Mouse (Mus musculus) limb, embryonic 15.5 days (tissue): ENCODE results near the gene Atp11a. TPM values are rescaled to one million over a fixed set of nuclear protein-coding genes. Genes with fewer than 3 reads are reported as not detected.

Experiments
- ATAC-seq: fragments of 200-750 bp; cut with Nextera tagmentation; 2 replicates; pipeline ENCODE4 v1.8.0; 2017; ENCODE audit warnings: low read depth, moderate TSS enrichment; ENCODE audit not compliant: insufficient number of reproducible peaks, low FRiP score, low TSS enrichment
- H3K27ac ChIP-seq: fragments of 300-500 bp; sonication (generic); 2 replicates; pipeline ENCODE4 v1.5.1; 2015; ENCODE audit warnings: moderate library complexity, mild to moderate bottlenecking, inconsistent platforms
- H3K27me3 ChIP-seq: fragments of 300-500 bp; sonication (generic); 2 replicates; pipeline ENCODE4 v1.6.1; 2015; ENCODE audit warnings: inconsistent platforms
- H3K36me3 ChIP-seq: fragments of 300-500 bp; sonication (generic); 2 replicates; pipeline ENCODE4 v1.6.1; 2015; ENCODE audit warnings: inconsistent platforms
- H3K4me1 ChIP-seq: fragments of 300-500 bp; sonication (generic); 2 replicates; pipeline ENCODE4 v1.6.1; 2015; ENCODE audit warnings: inconsistent platforms
- H3K4me2 ChIP-seq: fragments of 300-500 bp; sonication (generic); 2 replicates; pipeline ENCODE4 v1.6.1; 2015; ENCODE audit warnings: mild to moderate bottlenecking, inconsistent platforms
- H3K4me3 ChIP-seq: fragments of 300-500 bp; sonication (generic); 2 replicates; pipeline ENCODE4 v1.5.1; 2015; ENCODE audit warnings: mild to moderate bottlenecking, inconsistent platforms
- H3K9ac ChIP-seq: fragments of 300-500 bp; sonication (generic); 2 replicates; pipeline ENCODE4 v1.6.1; 2015; ENCODE audit warnings: inconsistent platforms
- H3K9me3 ChIP-seq: fragments of 300-500 bp; sonication (generic); 2 replicates; pipeline ENCODE4 v1.6.1; 2016; ENCODE audit warnings: inconsistent platforms
- WGBS: fragments of 180-500 bp; shearing (Covaris S2); methylation state at CpG from one replicate; pipeline ENCODE4 v1.1.7; 2015; 5-methylcytosine and 5-hydroxymethylcytosine counted together
- polyA plus RNA-seq: library from polyadenylated mRNA; unstranded; fragments of >200 nt; fragmentation: Nextera tagmentation; extraction: Ambion mirVana; gene quantifications from 2 replicates; pipeline ENCODE4 v1.2.1, GENCODE M21; 2015

Gene Atp11a
- polyA plus RNA-seq, 1 experiment from 2014 or later = 19.2 TPM

DNA sequence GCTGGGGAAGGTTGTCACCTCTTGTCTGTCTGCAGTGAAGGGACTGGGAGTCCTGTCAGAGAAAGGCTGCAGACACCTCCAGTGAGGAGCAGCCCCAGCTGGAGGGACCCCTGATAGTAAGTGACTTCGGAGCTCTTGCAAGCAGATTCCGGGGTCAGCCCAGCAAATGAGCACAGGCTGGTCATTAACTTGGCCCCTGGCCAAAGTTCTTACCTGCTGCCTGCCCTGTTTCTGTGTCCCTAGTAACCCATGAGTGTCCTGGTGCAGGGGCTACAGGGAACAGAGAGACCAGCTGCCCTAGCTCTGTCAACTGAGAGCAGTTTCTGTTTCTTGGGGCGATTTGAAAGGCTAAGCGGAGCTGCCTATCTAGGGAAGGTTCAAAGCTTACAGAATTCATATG, 17.1 kb downstream of the Atp11a start:
- Histone ChIP-seq H3K4me1 (peaks cover 14% of the 10 kb centered on the region), H3K27me3 (no peaks in the 10 kb centered on the region), H3K4me3 (no peak overlapping the region), H3K36me3 (no peaks in the 10 kb centered on the region), H3K9me3 (no peaks in the 10 kb centered on the region), H3K9ac (no peak overlapping the region), H3K4me2 (no peak overlapping the region), H3K27ac (no peak overlapping the region)
- 72% methylated on average over 4 of the region's 4 CpGs for WGBS
- no peak for ATAC-seq

- Histone ChIP-seq H3K4me1 (peaks cover 17% of the 10 kb centered on the region), H3K9ac (no peak overlapping the region), H3K4me2 (no peak overlapping the region), H3K27ac (no peak overlapping the region), H3K9me3 (no peaks in the 10 kb centered on the region), H3K27me3 (no peaks in the 10 kb centered on the region), H3K4me3 (no peak overlapping the region), H3K36me3 (no peaks in the 10 kb centered on the region)
- ATAC-seq = no peak
- 38% methylated on average over 4 of the region's 4 CpGs for WGBS
Observed at GRCm38 (mm10) chr8:12774872-12775298, 18.1 kb downstream of the Atp11a start.

GRCm38 (mm10) chr8:12775302-12775975, 18.6 kb downstream of the Atp11a start:
- peaks cover 17% of the 10 kb centered on the region for H3K4me1 ChIP-seq
- H3K4me2 ChIP-seq = no peak overlapping the region
- no peaks in the 10 kb centered on the region for H3K36me3 ChIP-seq
- WGBS = 67% methylated on average over 9 of the region's 9 CpGs
- no peak overlapping the region for H3K4me3 ChIP-seq
- no peak overlapping the region for H3K9ac ChIP-seq
- H3K9me3 ChIP-seq = no peaks in the 10 kb centered on the region
- no peaks in the 10 kb centered on the region for H3K27me3 ChIP-seq
- no peak overlapping the region for H3K27ac ChIP-seq
- no peak for ATAC-seq

- H3K27ac ChIP-seq = no peak overlapping the region
- no peak overlapping the region for H3K4me2 ChIP-seq
- ATAC-seq = no peak
- H3K9ac ChIP-seq = no peak overlapping the region
- no peaks in the 10 kb centered on the region for H3K36me3 ChIP-seq
- 77% methylated on average over 10 of the region's 10 CpGs for WGBS
- peaks cover 17% of the 10 kb centered on the region for H3K4me1 ChIP-seq
- no peak overlapping the region for H3K4me3 ChIP-seq
- H3K9me3 ChIP-seq = no peaks in the 10 kb centered on the region
- no peaks in the 10 kb centered on the region for H3K27me3 ChIP-seq
Observed at GRCm38 (mm10) chr8:12776166-12776565, 19.4 kb downstream of the Atp11a start.

DNA sequence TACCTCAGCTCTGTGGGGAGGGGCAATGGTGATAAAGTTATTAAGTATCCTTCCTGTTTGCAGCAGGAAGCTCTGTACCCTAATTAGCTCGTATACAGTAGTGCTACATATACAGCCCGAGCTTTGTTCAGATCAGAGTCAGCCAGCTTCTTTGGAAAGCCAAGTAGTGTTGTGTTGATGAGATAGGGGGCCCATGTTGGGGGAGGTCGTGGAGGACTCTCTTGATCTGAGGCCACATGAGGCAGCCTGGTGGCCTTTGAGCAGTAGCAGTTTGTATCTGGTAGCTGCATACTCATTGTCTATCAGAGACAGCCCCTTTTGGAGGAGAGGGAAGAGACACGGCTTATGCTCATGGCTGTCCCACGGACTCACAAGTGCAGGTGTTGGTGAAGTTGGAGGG, 20.4 kb downstream of the Atp11a start:
- WGBS = 65% methylated on average over 5 of the region's 5 CpGs
- peaks cover 10% of the 10 kb centered on the region; the same call in 1 of the 2 replicates for H3K4me1 ChIP-seq

DNA sequence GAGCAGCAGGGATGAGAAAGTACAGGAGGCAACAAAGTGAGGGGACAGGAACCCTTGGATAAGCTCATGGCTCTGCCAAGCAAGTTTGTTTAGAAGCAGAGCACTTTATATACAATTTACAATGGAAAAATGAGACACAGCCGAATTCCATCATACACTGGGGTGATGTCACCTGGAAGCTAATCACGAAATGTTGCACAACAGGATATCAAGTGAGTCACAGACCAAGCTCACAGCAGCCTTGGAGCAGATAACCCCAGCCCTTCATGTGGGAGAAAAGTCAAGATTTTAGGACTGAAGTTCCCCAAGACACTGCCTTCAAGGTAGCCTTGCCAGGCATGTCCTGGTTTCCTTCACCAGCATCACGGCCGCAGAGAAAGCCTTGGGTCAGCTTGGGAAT, 22.7 kb downstream of the Atp11a start:
- WGBS = 69% methylated on average over 4 of the region's 4 CpGs
- H3K4me3 ChIP-seq = no peak overlapping the region
- no peaks in the 10 kb centered on the region for H3K36me3 ChIP-seq
- no peaks in the 10 kb centered on the region for H3K27me3 ChIP-seq
- no peak for ATAC-seq
- H3K27ac ChIP-seq = no peak overlapping the region
- H3K4me2 ChIP-seq = no peak overlapping the region
- H3K9ac ChIP-seq = no peak overlapping the region
- H3K4me1 ChIP-seq = peaks cover 14% of the 10 kb centered on the region; the same call in 1 of the 2 replicates
- no peaks in the 10 kb centered on the region for H3K9me3 ChIP-seq

More for the DNA sequence above, 20.4 kb downstream of the Atp11a start:
- Histone ChIP-seq H3K27me3 (no peaks in the 10 kb centered on the region), H3K36me3 (no peaks in the 10 kb centered on the region), H3K4me3 (no peak overlapping the region), H3K9ac (no peak overlapping the region), H3K4me2 (no peak overlapping the region), H3K27ac (no peak overlapping the region), H3K9me3 (no peaks in the 10 kb centered on the region)
- ATAC-seq = no peak

DNA sequence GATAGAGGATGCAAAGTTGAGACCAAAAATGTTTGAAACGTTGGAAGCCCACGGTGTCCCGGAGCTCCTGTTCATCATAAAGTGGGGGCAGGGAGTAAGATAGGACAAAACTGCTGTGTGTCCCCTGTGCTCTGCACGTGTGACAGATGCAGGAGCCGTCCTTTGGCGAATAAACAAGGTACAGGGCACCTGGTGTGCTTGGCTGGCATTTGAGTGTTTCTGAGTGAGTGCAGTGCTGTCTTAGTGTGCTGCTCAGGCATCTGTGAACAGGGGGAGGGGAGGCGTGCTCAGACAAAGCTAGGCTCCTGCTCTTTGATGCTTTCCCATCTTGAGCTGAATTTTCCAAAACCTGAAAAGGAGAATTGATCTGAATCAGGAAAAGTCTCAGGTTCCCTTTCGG, 28.7 kb downstream of the Atp11a start:
- ATAC-seq = no peak
- Histone ChIP-seq H3K4me3 (no peak overlapping the region), H3K27ac (no peak overlapping the region), H3K4me1 (peaks cover 11% of the 10 kb centered on the region), H3K9me3 (no peaks in the 10 kb centered on the region), H3K27me3 (no peaks in the 10 kb centered on the region), H3K4me2 (no peak overlapping the region), H3K36me3 (no peaks in the 10 kb centered on the region), H3K9ac (no peak overlapping the region)
- 67% methylated on average over 8 of the region's 8 CpGs for WGBS

DNA sequence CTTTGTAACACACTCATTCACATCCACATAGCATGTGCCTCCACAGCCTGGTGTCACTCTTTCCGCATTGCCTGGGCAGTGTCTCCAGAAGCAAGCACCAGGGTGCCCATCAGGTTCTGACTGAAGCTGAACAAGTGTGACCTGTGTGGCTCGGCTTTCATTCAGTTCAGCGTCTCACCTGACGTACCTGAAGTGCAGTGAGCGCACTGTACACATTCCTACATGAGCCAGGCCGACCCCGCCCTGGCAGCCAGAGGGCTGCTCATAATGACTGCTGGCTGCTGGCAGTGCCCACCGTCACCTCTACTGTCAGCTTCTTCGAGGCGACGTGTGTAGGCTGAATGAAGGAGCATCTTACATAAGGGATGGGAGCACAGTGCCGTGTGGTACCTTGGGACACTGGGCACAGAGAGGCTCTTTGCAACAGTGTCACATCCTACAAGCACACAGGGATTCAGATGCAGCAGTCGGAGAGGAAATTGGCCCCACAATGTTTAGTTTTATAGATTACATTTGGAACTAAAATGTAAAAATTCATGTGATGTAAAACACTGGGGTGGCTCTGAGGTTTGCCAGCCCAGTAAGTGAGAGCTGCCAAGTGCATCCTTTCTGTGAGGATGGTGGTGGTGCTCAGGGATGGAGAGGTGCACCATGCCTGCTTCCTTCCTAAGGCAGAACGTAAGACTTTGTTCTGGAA, 29.6 kb downstream of the Atp11a start:
- WGBS = 79% methylated on average over 14 of the region's 14 CpGs
- no peak for ATAC-seq

DNA sequence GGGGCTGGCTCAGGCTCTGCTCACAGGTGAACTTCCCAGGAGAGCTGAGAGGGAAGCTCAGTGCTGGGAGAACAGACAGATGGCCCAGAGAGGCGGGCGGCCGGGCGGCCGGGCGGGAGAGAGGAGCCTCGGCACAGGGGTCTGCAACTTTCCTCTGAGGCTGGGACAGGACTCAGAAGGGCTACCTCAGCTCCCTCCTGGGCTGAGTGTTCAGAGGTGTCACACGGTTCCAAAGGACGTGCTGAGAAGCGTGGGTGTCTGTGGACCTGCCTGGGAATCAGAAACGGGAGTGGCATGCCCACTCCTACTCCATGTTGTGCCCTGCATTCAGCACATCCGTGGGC, 30.1 kb downstream of the Atp11a start:
- 83% methylated on average over 12 of the region's 12 CpGs for WGBS
- Histone ChIP-seq H3K27me3 (no peaks in the 10 kb centered on the region), H3K4me2 (no peak overlapping the region), H3K36me3 (no peaks in the 10 kb centered on the region), H3K27ac (no peak overlapping the region), H3K9me3 (no peaks in the 10 kb centered on the region), H3K4me1 (peaks cover 11% of the 10 kb centered on the region), H3K4me3 (no peak overlapping the region), H3K9ac (no peak overlapping the region)
- ATAC-seq = no peak

More for the DNA sequence above, 29.6 kb downstream of the Atp11a start:
- Histone ChIP-seq H3K27ac (no peak overlapping the region), H3K36me3 (no peaks in the 10 kb centered on the region), H3K4me1 (peaks cover 11% of the 10 kb centered on the region), H3K9me3 (no peaks in the 10 kb centered on the region), H3K9ac (no peak overlapping the region), H3K4me2 (no peak overlapping the region), H3K4me3 (no peak overlapping the region), H3K27me3 (no peaks in the 10 kb centered on the region)

DNA sequence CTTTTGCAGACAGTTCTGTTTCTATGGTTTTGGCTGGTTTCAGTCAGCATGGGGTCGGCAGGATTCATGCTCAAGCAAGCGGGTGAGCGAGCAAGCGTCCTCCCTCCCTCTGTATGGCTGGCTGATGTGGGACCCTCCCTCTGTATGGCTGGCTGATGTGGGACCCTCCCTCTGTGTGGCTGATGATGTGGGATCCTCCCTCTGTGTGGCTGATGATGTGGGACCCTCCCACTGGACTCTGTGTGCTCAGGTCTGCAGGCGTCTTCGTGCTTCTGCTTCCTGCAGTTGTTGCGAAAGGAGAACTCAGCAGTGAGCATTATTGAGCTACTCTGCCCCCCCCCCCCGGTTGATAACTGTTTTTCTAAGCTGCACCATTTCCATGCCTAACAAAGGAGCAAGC, 30.6 kb downstream of the Atp11a start:
- no peak for ATAC-seq
- no peaks in the 10 kb centered on the region for H3K9me3 ChIP-seq
- no peak overlapping the region for H3K9ac ChIP-seq
- 74% methylated on average over 8 of the region's 8 CpGs for WGBS
- H3K4me2 ChIP-seq = no peak overlapping the region
- no peak overlapping the region for H3K27ac ChIP-seq
- no peaks in the 10 kb centered on the region for H3K36me3 ChIP-seq
- H3K4me3 ChIP-seq = no peak overlapping the region
- H3K4me1 ChIP-seq = peaks cover 11% of the 10 kb centered on the region
- H3K27me3 ChIP-seq = no peaks in the 10 kb centered on the region

- Histone ChIP-seq H3K4me3 (no peak overlapping the region), H3K36me3 (no peaks in the 10 kb centered on the region), H3K9ac (no peak overlapping the region), H3K27ac (no peak overlapping the region), H3K9me3 (no peaks in the 10 kb centered on the region), H3K4me2 (no peak overlapping the region), H3K27me3 (no peaks in the 10 kb centered on the region), H3K4me1 (peaks cover 7% of the 10 kb centered on the region; the same call in 1 of the 2 replicates)
- WGBS = 78% methylated on average over 9 of the region's 9 CpGs
- ATAC-seq = no peak
Observed at GRCm38 (mm10) chr8:12788695-12789094, 31.9 kb downstream of the Atp11a start.

GRCm38 (mm10) chr8:12795011-12795671, 38.3 kb downstream of the Atp11a start:
- Histone ChIP-seq H3K27me3 (no peaks in the 10 kb centered on the region), H3K4me1 (peaks cover 8% of the 10 kb centered on the region), H3K4me3 (no peak overlapping the region), H3K9ac (no peak overlapping the region), H3K9me3 (no peaks in the 10 kb centered on the region), H3K27ac (no peak overlapping the region), H3K36me3 (no peaks in the 10 kb centered on the region), H3K4me2 (no peak overlapping the region)
- no peak for ATAC-seq
- 89% methylated on average over 5 of the region's 5 CpGs for WGBS
